Mouse (Mus musculus): ENCODE results near the gene Hip1. TPM values are rescaled to one million over a fixed set of nuclear protein-coding genes. Genes with fewer than 3 reads are reported as not detected.

The Hip1 gene
- polyA plus RNA-seq, 1 experiment from 2014 or later: 23.0 TPM

- DNase-seq (ENCODE audit: low spot score) (peak; percentile 32), ATAC-seq (replicated peaks; ENCODE audit: low FRiP score, low read depth) (no peak)
- H3K9me3 ChIP-seq (replicated peaks; ENCODE audit: low read length): no peaks in the 10 kb centered on the region
- no peak overlapping the region for H3K27ac ChIP-seq
- H3K36me3 ChIP-seq (ENCODE audit: insufficient read depth, low read length): peaks cover 7% of the 10 kb centered on the region
- no peak overlapping the region for H3K4me2 ChIP-seq (ENCODE audit: low read length)
- no peak overlapping the region for H3K4me3 ChIP-seq (replicated peaks; ENCODE audit: low read depth, low read length)
- no peak overlapping the region for H3K9ac ChIP-seq (ENCODE audit: low read depth, low read length)
- H3K27me3 ChIP-seq (ENCODE audit: insufficient read depth, low read length): no peaks in the 10 kb centered on the region
- WGBS: 55% methylated on average over 6 of the region's 6 CpGs
- peaks cover 6% of the 10 kb centered on the region; the same call in 1 of the 2 replicates for H3K4me1 ChIP-seq (replicated peaks; ENCODE audit: insufficient read depth, low read length)
- TF ChIP-seq CTCF (IDR thresholded peaks at IDR 0.05; ENCODE audit: low read depth): peak; percentile 71
Measured at GRCm38 (mm10) chr5:135367841-135368240, 177.1 kb downstream of the Hip1 start.

GRCm38 (mm10) chr5:135363540-135363939, 181.4 kb downstream of the Hip1 start:
- no peak overlapping the region for H3K9ac ChIP-seq (ENCODE audit: low read depth, low read length)
- H3K27me3 ChIP-seq (ENCODE audit: insufficient read depth, low read length): no peaks in the 10 kb centered on the region
- no peaks in the 10 kb centered on the region for H3K9me3 ChIP-seq (replicated peaks; ENCODE audit: low read length)
- no peaks in the 10 kb centered on the region for H3K4me1 ChIP-seq (replicated peaks; ENCODE audit: insufficient read depth, low read length)
- peak; percentile 71 for DNase-seq (ENCODE audit: low spot score)
- no peaks in the 10 kb centered on the region for H3K36me3 ChIP-seq (ENCODE audit: insufficient read depth, low read length)
- ATAC-seq (replicated peaks; ENCODE audit: low FRiP score, low read depth): peak; percentile 49; the same call in 1 of the 2 replicates
- no peak overlapping the region for H3K27ac ChIP-seq
- no peak overlapping the region for H3K4me3 ChIP-seq (replicated peaks; ENCODE audit: low read depth, low read length)
- peak; percentile 83 for TF ChIP-seq CTCF (IDR thresholded peaks at IDR 0.05; ENCODE audit: low read depth)
- 29% methylated on average over 12 of the region's 12 CpGs for WGBS
- no peak overlapping the region for H3K4me2 ChIP-seq (ENCODE audit: low read length)

GRCm38 (mm10) chr5:135362572-135362971, 182.3 kb downstream of the Hip1 start:
- Histone ChIP-seq H3K4me2 (ENCODE audit: low read length) (no peak overlapping the region), H3K9me3 (replicated peaks; ENCODE audit: low read length) (no peaks in the 10 kb centered on the region), H3K27ac (no peak overlapping the region), H3K27me3 (ENCODE audit: insufficient read depth, low read length) (no peaks in the 10 kb centered on the region), H3K4me1 (replicated peaks; ENCODE audit: insufficient read depth, low read length) (no peaks in the 10 kb centered on the region), H3K4me3 (replicated peaks; ENCODE audit: low read depth, low read length) (no peak overlapping the region), H3K9ac (ENCODE audit: low read depth, low read length) (no peak overlapping the region), H3K36me3 (ENCODE audit: insufficient read depth, low read length) (no peaks in the 10 kb centered on the region)
- TF ChIP-seq CTCF (IDR thresholded peaks at IDR 0.05; ENCODE audit: low read depth): no peak
- no peak for ATAC-seq (replicated peaks; ENCODE audit: low FRiP score, low read depth)
- WGBS: 88% methylated on average over 3 of the region's 3 CpGs
- DNase-seq (ENCODE audit: low spot score): no peak

- no peak overlapping the region for H3K4me2 ChIP-seq (ENCODE audit: low read length)
- no peaks in the 10 kb centered on the region for H3K27me3 ChIP-seq (ENCODE audit: insufficient read depth, low read length)
- ATAC-seq (replicated peaks; ENCODE audit: low FRiP score, low read depth) (no peak), DNase-seq (ENCODE audit: low spot score) (no peak)
- H3K9ac ChIP-seq (ENCODE audit: low read depth, low read length): no peak overlapping the region
- no peak overlapping the region for H3K27ac ChIP-seq
- H3K4me1 ChIP-seq (replicated peaks; ENCODE audit: insufficient read depth, low read length): no peaks in the 10 kb centered on the region
- no peak for TF ChIP-seq CTCF (IDR thresholded peaks at IDR 0.05; ENCODE audit: low read depth)
- H3K36me3 ChIP-seq (ENCODE audit: insufficient read depth, low read length): no peaks in the 10 kb centered on the region
- 88% methylated on average over 2 of the region's 2 CpGs for WGBS
- H3K9me3 ChIP-seq (replicated peaks; ENCODE audit: low read length): no peaks in the 10 kb centered on the region
- H3K4me3 ChIP-seq (replicated peaks; ENCODE audit: low read depth, low read length): no peak overlapping the region
Measured at GRCm38 (mm10) chr5:135359772-135360171, 185.1 kb downstream of the Hip1 start.

- Histone ChIP-seq H3K27ac (no peak overlapping the region), H3K27me3 (ENCODE audit: insufficient read depth, low read length) (no peaks in the 10 kb centered on the region), H3K4me2 (ENCODE audit: low read length) (no peak overlapping the region), H3K9ac (ENCODE audit: low read depth, low read length) (no peak overlapping the region), H3K36me3 (ENCODE audit: insufficient read depth, low read length) (no peaks in the 10 kb centered on the region), H3K4me3 (replicated peaks; ENCODE audit: low read depth, low read length) (no peak overlapping the region), H3K4me1 (replicated peaks; ENCODE audit: insufficient read depth, low read length) (no peaks in the 10 kb centered on the region), H3K9me3 (replicated peaks; ENCODE audit: low read length) (no peaks in the 10 kb centered on the region)
- no peak for DNase-seq (ENCODE audit: low spot score)
- TF ChIP-seq CTCF (IDR thresholded peaks at IDR 0.05; ENCODE audit: low read depth): no peak
- 88% methylated on average over 2 of the region's 2 CpGs for WGBS
- 0 out of 2 replicates have a peak, but pooled peaks have one; percentile 73 for ATAC-seq (replicated peaks; ENCODE audit: low FRiP score, low read depth)
Measured at GRCm38 (mm10) chr5:135357556-135357955, 187.4 kb downstream of the Hip1 start.

Small RNA genes within 50 kb of the gene (microRNA-seq; reads per million reads assigned to microRNA genes)
- 0.60 reads per million for gene Mir7033

Other genes starting within 250 kb of the Hip1 start
- gene Fkbp6, start 195.1 kb downstream of the Hip1 start, polyA plus RNA-seq (2015; fragmentation: Nextera tagmentation; extraction: Ambion mirVana): not detected in 2 replicates
- gene Trim50, start 191.8 kb downstream of the Hip1 start, polyA plus RNA-seq (2015; fragmentation: Nextera tagmentation; extraction: Ambion mirVana): not detected in 2 replicates
- gene Nsun5, start 175.2 kb downstream of the Hip1 start, polyA plus RNA-seq (2015; fragmentation: Nextera tagmentation; extraction: Ambion mirVana): 22.7 and 23.8 TPM in 2 replicates
- 8.1 and 8.9 TPM in 2 replicates for gene Pom121, start 150.6 kb downstream of the Hip1 start, polyA plus RNA-seq (2015; fragmentation: Nextera tagmentation; extraction: Ambion mirVana)
- gene Ccl26, start 18.4 kb upstream of the Hip1 start, polyA plus RNA-seq (2015; fragmentation: Nextera tagmentation; extraction: Ambion mirVana): not detected in 2 replicates
- 0.89 and 1.1 TPM in 2 replicates for gene Ccl24, start 27.9 kb upstream of the Hip1 start, polyA plus RNA-seq (2015; fragmentation: Nextera tagmentation; extraction: Ambion mirVana)
- 54.2 and 55.9 TPM in 2 replicates for gene Rhbdd2, start 87.5 kb upstream of the Hip1 start, polyA plus RNA-seq (2015; fragmentation: Nextera tagmentation; extraction: Ambion mirVana)
- 86.4 and 92.2 TPM in 2 replicates for gene Por, start 124.9 kb upstream of the Hip1 start, polyA plus RNA-seq (2015; fragmentation: Nextera tagmentation; extraction: Ambion mirVana)
- 80.1 and 81.7 TPM in 2 replicates for gene Tmem120a, start 199.3 kb upstream of the Hip1 start, polyA plus RNA-seq (2015; fragmentation: Nextera tagmentation; extraction: Ambion mirVana)
- gene Styxl1, start 233.3 kb upstream of the Hip1 start, polyA plus RNA-seq (2015; fragmentation: Nextera tagmentation; extraction: Ambion mirVana): 0.53 and 0.54 TPM in 2 replicates
- 752 and 801 TPM in 2 replicates for gene Mdh2, start 233.4 kb upstream of the Hip1 start, polyA plus RNA-seq (2015; fragmentation: Nextera tagmentation; extraction: Ambion mirVana)

Data from kidney, postnatal 0 days (tissue).